Mouse (Mus musculus): ENCODE results near the gene Nr1h4.

DNA sequence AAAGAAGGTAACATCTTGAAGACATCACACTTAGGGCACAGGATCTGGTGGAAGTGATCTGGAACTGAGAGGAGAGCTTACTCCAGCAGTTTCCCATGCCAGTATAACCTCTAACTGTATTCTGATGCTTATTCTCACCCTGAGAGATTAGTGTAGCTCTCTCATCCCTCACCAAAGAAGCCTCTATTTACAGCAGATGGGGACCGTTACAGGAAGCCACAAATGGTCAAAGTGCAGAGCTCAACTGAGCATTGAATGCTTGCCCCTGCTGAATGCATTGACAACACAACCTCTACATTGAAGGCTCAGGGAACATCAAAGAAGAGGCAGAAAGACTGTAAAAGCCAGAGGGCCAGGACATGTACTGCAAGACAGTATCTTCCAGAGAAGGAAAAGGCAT lies 125.8 kb downstream of the Nr1h4 start:
- no peak for TF ChIP-seq CTCF (IDR thresholded peaks at IDR 0.05; ENCODE audit: borderline replicate concordance, extremely low read depth, insufficient read depth, insufficient read length)
- TF ChIP-seq POLR2A (IDR thresholded peaks at IDR 0.05; ENCODE audit: borderline replicate concordance, extremely low read depth, insufficient read depth, insufficient read length, poor library complexity, severe bottlenecking) = no peak
